Mouse (Mus musculus): ENCODE measurements around the gene Ptger3. TPM values are rescaled to one million over a fixed set of nuclear protein-coding genes. Genes with fewer than 3 reads are reported as not detected.

Gene Ptger3
- polyA plus RNA-seq, 1 experiment from 2014 or later: 5.2 TPM

DNA sequence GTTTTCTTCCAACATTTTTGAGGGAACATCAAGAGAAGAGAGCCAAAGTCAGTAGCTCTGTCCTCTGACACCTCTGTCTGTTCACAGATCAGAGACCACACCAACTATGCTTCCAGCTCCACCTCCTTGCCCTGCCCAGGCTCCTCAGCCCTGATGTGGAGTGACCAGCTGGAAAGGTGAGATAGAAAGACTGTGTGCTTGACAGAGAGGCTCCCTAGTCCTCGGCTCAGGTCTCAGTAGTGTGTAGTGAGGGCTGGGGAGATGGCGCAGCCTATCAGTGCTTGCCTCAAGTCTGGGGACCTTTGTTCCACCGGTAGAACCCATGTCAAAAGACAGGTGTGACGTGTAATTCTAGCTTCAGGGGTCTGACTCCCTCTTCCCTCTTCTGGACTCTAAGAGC lies 74.9 kb downstream of the Ptger3 start:
- H3K9ac ChIP-seq: no peak overlapping the region
- ATAC-seq (ENCODE audit: low read depth): peak; percentile 66
- DNase-seq: no peak

DNA sequence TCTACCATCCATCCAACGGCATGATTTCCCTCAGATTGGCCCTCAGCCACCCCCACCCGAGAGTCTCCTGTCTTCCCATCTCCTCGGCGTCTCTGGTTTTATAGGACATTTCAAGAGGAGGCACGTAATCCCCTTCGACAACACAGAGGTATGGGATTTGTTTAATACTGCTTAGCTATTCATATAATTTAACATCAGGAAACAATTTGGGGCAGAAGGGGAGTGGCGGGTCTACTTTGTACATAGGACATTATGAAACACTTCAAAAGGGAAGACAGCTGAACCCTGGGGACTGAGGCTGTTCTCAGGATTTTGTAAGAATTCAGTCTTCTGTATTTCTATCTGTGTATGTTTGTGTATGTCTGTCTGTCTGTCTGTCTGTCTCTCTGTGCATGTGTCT lies 94.9 kb downstream of the Ptger3 start:
- Histone ChIP-seq H3K4me1 (replicated peaks) (no peaks in the 10 kb centered on the region), H3K9me3 (replicated peaks) (no peaks in the 10 kb centered on the region), H3K27ac (no peak overlapping the region), H3K4me3 (replicated peaks) (no peak overlapping the region), H3K27me3 (no peaks in the 10 kb centered on the region), H3K9ac (no peak overlapping the region), H3K36me3 (no peaks in the 10 kb centered on the region), H3K4me2 (no peak overlapping the region)
- DNase-seq: no peak
- no peak for ATAC-seq (ENCODE audit: low read depth)
- WGBS (ENCODE audit: insufficient replicate concordance): 72% methylated on average over 7 of the region's 7 CpGs

More for the DNA sequence above, 74.9 kb downstream of the Ptger3 start:
- H3K4me3 ChIP-seq (replicated peaks): no peak overlapping the region
- no peaks in the 10 kb centered on the region for H3K27me3 ChIP-seq
- 59% methylated on average over 4 of the region's 4 CpGs for WGBS (ENCODE audit: insufficient replicate concordance)
- no peaks in the 10 kb centered on the region for H3K36me3 ChIP-seq
- no peak overlapping the region for H3K4me2 ChIP-seq
- no peaks in the 10 kb centered on the region for H3K9me3 ChIP-seq (replicated peaks)
- H3K4me1 ChIP-seq (replicated peaks): peaks cover 21% of the 10 kb centered on the region
- no peak overlapping the region for H3K27ac ChIP-seq

DNA sequence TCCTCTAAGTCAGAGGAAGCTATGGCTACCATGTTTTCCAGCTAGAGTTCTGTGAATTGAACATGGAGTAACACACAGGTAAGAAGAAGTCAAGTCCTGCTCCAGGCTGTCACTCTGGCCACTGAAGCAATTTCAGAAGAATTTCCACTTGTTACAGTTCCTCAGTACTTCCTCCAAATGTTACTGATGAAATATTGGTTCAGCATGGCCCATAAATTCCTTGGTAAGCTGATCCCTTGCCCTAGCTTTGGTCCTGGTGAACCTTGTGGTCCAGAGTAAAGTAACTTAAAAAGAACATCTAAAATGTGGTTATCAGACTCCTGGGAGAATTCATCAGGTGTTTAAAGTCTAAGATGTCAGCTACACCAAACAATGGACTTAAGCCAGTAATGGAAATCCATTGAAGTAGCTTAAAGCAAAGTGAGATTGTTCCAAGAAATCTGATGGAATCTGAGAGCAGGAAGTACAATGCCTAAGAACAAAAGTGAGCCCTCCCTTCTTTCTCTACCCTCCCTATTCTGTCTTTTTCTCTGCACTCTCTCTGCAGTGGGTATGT lies 97.9 kb downstream of the Ptger3 start:
- H3K36me3 ChIP-seq: no peaks in the 10 kb centered on the region
- no peak overlapping the region for H3K4me3 ChIP-seq (replicated peaks)
- no peak for DNase-seq
- no peak overlapping the region for H3K27ac ChIP-seq
- H3K9me3 ChIP-seq (replicated peaks): no peaks in the 10 kb centered on the region
- H3K9ac ChIP-seq: no peak overlapping the region
- no peak overlapping the region for H3K4me2 ChIP-seq
- no peaks in the 10 kb centered on the region for H3K27me3 ChIP-seq
- ATAC-seq (ENCODE audit: low read depth): no peak
- no peaks in the 10 kb centered on the region for H3K4me1 ChIP-seq (replicated peaks)

DNA sequence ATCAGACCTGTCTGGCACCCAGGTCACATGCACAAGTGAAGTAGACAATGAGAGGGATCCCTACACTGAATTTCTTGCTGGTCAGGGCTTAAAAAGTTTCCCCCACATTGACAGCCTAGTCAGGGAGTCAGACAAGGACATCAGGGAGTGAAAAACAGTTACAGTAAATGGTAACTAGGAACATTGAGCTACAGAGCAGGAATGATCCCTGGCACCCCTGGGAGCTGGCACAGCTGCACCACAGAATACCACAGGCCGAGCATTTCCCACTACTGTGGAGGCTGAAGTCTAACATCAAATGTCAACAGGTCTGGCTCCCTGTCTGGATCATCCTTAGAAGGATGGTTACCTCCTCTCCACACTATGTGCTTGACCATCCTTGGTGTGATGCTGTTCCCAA lies 98.8 kb downstream of the Ptger3 start:
- no peak overlapping the region for H3K9ac ChIP-seq
- no peaks in the 10 kb centered on the region for H3K36me3 ChIP-seq
- ATAC-seq (ENCODE audit: low read depth) (no peak), DNase-seq (no peak)
- no peak overlapping the region for H3K4me2 ChIP-seq
- WGBS (ENCODE audit: insufficient replicate concordance): 32% methylated on average over 1 of the region's 1 CpGs
- H3K9me3 ChIP-seq (replicated peaks): no peaks in the 10 kb centered on the region
- H3K27ac ChIP-seq: no peak overlapping the region
- no peaks in the 10 kb centered on the region for H3K4me1 ChIP-seq (replicated peaks)
- H3K27me3 ChIP-seq: no peaks in the 10 kb centered on the region
- no peak overlapping the region for H3K4me3 ChIP-seq (replicated peaks)

DNA sequence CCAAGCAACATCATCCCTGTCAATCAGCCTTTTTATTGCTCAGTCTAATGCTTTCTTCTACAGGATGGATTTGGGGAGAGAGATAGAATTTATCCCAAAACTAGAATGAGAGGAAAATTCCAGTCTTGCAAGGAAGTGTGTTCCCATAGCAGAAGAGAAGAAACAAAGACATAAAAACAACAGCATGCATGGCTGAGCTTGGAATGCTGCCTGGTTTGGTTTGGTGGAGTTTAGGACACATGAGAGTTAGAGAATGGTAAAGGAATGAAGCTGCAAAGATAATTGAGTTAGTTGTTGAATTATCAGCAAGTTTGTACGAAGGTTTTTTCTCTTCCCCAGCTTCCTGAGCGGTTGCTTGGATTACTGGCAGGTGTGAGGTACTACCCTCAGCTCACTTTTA lies 99.5 kb downstream of the Ptger3 start:
- DNase-seq: no peak
- no peak overlapping the region for H3K9ac ChIP-seq
- 45% methylated on average over 2 of the region's 2 CpGs for WGBS (ENCODE audit: insufficient replicate concordance)
- no peak overlapping the region for H3K27ac ChIP-seq
- no peak overlapping the region for H3K4me2 ChIP-seq
- no peaks in the 10 kb centered on the region for H3K9me3 ChIP-seq (replicated peaks)
- no peaks in the 10 kb centered on the region for H3K36me3 ChIP-seq
- no peaks in the 10 kb centered on the region for H3K4me1 ChIP-seq (replicated peaks)
- H3K4me3 ChIP-seq (replicated peaks): no peak overlapping the region
- H3K27me3 ChIP-seq: no peaks in the 10 kb centered on the region
- no peak for ATAC-seq (ENCODE audit: low read depth)

DNA sequence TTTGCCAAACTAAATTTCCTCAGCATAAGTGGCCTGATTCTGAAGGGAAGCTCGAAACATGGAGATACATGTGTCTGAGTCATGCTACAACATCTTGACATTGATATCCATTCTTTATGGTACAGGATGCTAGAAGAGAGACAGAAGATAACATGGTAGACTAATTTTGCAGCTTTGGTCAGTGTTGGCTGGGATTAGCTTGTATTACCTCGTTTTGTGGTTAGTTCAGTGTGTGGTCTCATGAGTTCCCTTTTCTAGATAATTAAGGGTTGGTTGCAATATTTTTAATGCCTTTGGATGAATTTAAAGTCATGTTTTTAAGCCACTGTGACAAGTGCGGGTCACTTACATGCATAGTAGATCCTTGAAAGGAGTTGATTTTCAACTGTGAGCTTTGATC lies 119.4 kb downstream of the Ptger3 start:
- no peak overlapping the region for H3K9ac ChIP-seq
- H3K4me1 ChIP-seq (replicated peaks): no peaks in the 10 kb centered on the region
- H3K27ac ChIP-seq: no peak overlapping the region
- H3K27me3 ChIP-seq: no peaks in the 10 kb centered on the region
- no peak overlapping the region for H3K4me2 ChIP-seq
- H3K9me3 ChIP-seq (replicated peaks): no peaks in the 10 kb centered on the region
- DNase-seq: no peak
- H3K4me3 ChIP-seq (replicated peaks): no peak overlapping the region
- no peak for ATAC-seq (ENCODE audit: low read depth)
- H3K36me3 ChIP-seq: no peaks in the 10 kb centered on the region
- 53% methylated on average over 3 of the region's 3 CpGs for WGBS (ENCODE audit: insufficient replicate concordance)

DNA sequence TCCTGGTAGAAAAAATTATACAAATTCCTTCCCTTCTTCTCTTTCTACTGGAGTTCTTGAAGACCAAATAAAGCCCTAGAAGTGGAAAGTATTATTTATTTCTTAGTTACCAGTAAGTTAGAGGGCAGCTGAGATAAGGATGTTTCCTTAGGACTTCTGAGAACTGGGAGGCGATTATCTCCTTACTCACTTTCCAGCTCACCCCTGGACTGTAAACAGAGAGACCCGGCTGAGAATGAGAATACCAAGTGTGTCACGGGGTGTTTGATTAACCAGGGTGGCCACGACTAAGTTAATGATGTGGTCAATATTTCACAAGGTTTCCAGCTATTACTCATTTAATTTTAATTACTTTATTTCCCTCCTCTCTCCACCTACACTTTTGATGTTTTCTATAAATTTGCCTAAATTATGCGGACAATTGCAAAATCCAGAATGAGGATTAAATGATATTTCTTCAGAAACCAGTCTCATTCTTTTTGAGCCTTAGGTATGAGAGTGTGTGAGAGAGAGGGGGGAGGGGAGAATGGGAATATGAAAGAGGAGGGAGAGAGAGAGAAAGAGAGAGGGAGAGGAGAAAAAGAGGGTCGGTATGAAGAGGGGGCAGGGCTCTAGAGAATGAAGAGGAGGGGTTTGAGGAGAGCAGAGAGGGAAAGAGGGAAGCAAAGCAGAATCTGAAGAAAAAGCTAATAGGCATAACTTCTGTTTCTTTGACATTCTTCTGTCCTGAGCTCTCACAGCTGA lies 121.9 kb downstream of the Ptger3 start:
- Histone ChIP-seq H3K27ac (no peak overlapping the region), H3K9ac (no peak overlapping the region), H3K4me2 (no peak overlapping the region), H3K9me3 (replicated peaks) (no peaks in the 10 kb centered on the region), H3K4me1 (replicated peaks) (no peaks in the 10 kb centered on the region), H3K27me3 (no peaks in the 10 kb centered on the region), H3K4me3 (replicated peaks) (no peak overlapping the region), H3K36me3 (no peaks in the 10 kb centered on the region)
- ATAC-seq (ENCODE audit: low read depth) (peak; percentile 64), DNase-seq (no peak)
- WGBS (ENCODE audit: insufficient replicate concordance): 19% methylated on average over 6 of the region's 6 CpGs

MicroRNA genes within 50 kb of the gene (microRNA counts, 519-probe panel; counts per million panel counts)
- microRNA mmu-miR-186: 114 counts per million

Small RNA genes lying within 50 kb of the gene (microRNA-seq; reads per million reads assigned to microRNA genes)
- gene Mir186: 936 reads per million, percentile 75 among the genes with 10 or more reads in this experiment

Other genes with a start within 250 kb of the Ptger3 start
- gene Zranb2, start 32.7 kb upstream of the Ptger3 start, polyA plus RNA-seq (2015; fragmentation: Nextera tagmentation; extraction: Ambion mirVana): 63.5 and 74.4 TPM in 2 replicates